Mouse (Mus musculus) MEL (cell line): ENCODE data around the gene Atp2c1. TPM values are rescaled to one million over a fixed set of nuclear protein-coding genes. Genes with fewer than 3 reads are reported as not detected.

ENCODE experiments used
- DNase-seq: peaks from one replicate; pipeline ENCODE4 v3.0.0; 2011; ENCODE audit warnings: low read depth, low spot score
- H3K27ac ChIP-seq: 2 replicates; pipeline ENCODE4 v1.5.1; 2012; ENCODE audit warnings: low read depth, mild to moderate bottlenecking, control low read depth, low read length, moderate library complexity; ENCODE audit not compliant: control insufficient read depth
- H3K27me3 ChIP-seq, 2 experiments: fragments of 150-350 bp in 1 of 2; sonication (generic) in 1 of 2; 2 replicates each; pipeline ENCODE4 v1.6.1; 2012; ENCODE audit warnings: low read length in 2 of 2, mild to moderate bottlenecking in 2 of 2, improper control_type of control experiment in 1 of 2, moderate library complexity in 1 of 2; ENCODE audit not compliant: insufficient read depth in 2 of 2, control insufficient read depth in 1 of 2
- H3K36me3 ChIP-seq, 2 experiments: 2 replicates each; pipeline ENCODE4 v1.6.1; 2012 to 2014; ENCODE audit warnings: low read length in 2 of 2, improper control_type of control experiment in 1 of 2, inconsistent platforms in 1 of 2, mild to moderate bottlenecking in 1 of 2; ENCODE audit not compliant: insufficient read depth in 2 of 2, control insufficient read depth in 1 of 2
- H3K4me1 ChIP-seq, 2 experiments: fragments of 150-350 bp in 1 of 2; sonication (generic) in 1 of 2; 2 replicates each; pipeline ENCODE4 v1.6.1; 2012; ENCODE audit warnings: low read length in 2 of 2, improper control_type of control experiment in 1 of 2, mild to moderate bottlenecking in 1 of 2; ENCODE audit not compliant: insufficient read depth in 2 of 2, control insufficient read depth in 1 of 2
- H3K4me3 ChIP-seq, 2 experiments: fragments of 150-350 bp in 1 of 2; sonication (generic) in 1 of 2; 2 replicates each; pipeline ENCODE4 v1.5.1; 2012; ENCODE audit warnings: low read depth in 2 of 2, low read length in 2 of 2, mild to moderate bottlenecking in 2 of 2, moderate library complexity in 2 of 2, control low read depth in 1 of 2, improper control_type of control experiment in 1 of 2; ENCODE audit not compliant: control insufficient read depth in 1 of 2, insufficient read depth in 1 of 2
- H3K79me2 ChIP-seq: 2 replicates; pipeline ENCODE4 v1.6.1; 2012; ENCODE audit warnings: mild to moderate bottlenecking, low read length, moderate library complexity; ENCODE audit not compliant: control insufficient read depth, poor library complexity, insufficient read depth
- H3K9ac ChIP-seq: 2 replicates; pipeline ENCODE4 v1.6.1; 2012; ENCODE audit warnings: low read depth, mild to moderate bottlenecking, control low read depth, low read length, moderate library complexity; ENCODE audit not compliant: control insufficient read depth, poor library complexity, severe bottlenecking
- H3K9me3 ChIP-seq: fragments of 150-350 bp; sonication (generic); replicated peaks from 2 replicates; pipeline ENCODE4 v1.6.1; 2012; ENCODE audit warnings: mild to moderate bottlenecking, low read length, improper control_type of control experiment, moderate library complexity; ENCODE audit not compliant: insufficient read depth
- BHLHE40 ChIP-seq: IDR thresholded peaks from 2 replicates; pipeline ENCODE4 v1.6.1; 2012; ENCODE audit warnings: low read depth, mild to moderate bottlenecking, inconsistent platforms, low read length, improper control_type of control experiment, borderline replicate concordance
- CHD1 ChIP-seq: IDR thresholded peaks from 2 replicates; pipeline ENCODE4 v1.6.1; 2012; ENCODE audit warnings: low read depth, mild to moderate bottlenecking, inconsistent platforms, low read length, improper control_type of control experiment
- CHD2 ChIP-seq: IDR thresholded peaks from 2 replicates; pipeline ENCODE4 v1.6.1; 2011; ENCODE audit warnings: low read length, improper control_type of control experiment
- E2F4 ChIP-seq: IDR thresholded peaks from 2 replicates; pipeline ENCODE4 v1.6.1; 2011; ENCODE audit warnings: low read depth, low read length, improper control_type of control experiment, borderline replicate concordance
- ELF1 ChIP-seq: IDR thresholded peaks from 2 replicates; pipeline ENCODE4 v1.6.1; 2014; ENCODE audit warnings: low read depth, mild to moderate bottlenecking, inconsistent platforms, low read length, improper control_type of control experiment, moderate library complexity
- GATA1 ChIP-seq: IDR thresholded peaks from 2 replicates; pipeline ENCODE4 v1.6.1; 2011; ENCODE audit warnings: low read depth, low read length, improper control_type of control experiment
- JUND ChIP-seq: IDR thresholded peaks from 2 replicates; pipeline ENCODE4 v1.6.1; 2011; ENCODE audit warnings: low read depth, mild to moderate bottlenecking, improper control_type of control experiment, low read length
- MAFK ChIP-seq: IDR thresholded peaks from 2 replicates; pipeline ENCODE4 v1.6.1; 2011; ENCODE audit warnings: low read depth, mild to moderate bottlenecking, low read length, improper control_type of control experiment, borderline replicate concordance
- MAZ ChIP-seq: IDR thresholded peaks from 2 replicates; pipeline ENCODE4 v1.6.1; 2012; ENCODE audit warnings: low read depth, mild to moderate bottlenecking, inconsistent platforms, low read length, improper control_type of control experiment
- MEF2A ChIP-seq: IDR thresholded peaks from 2 replicates; pipeline ENCODE4 v1.6.1; 2014; ENCODE audit warnings: low read depth, mild to moderate bottlenecking, inconsistent platforms, low read length, improper control_type of control experiment; ENCODE audit not compliant: poor library complexity, insufficient replicate concordance, severe bottlenecking; ENCODE audit errors: extremely low read depth
- MYB ChIP-seq: IDR thresholded peaks from 2 replicates; pipeline ENCODE4 v1.6.1; 2011; ENCODE audit warnings: mild to moderate bottlenecking, low read depth, low read length, improper control_type of control experiment
- MYC ChIP-seq: IDR thresholded peaks from 2 replicates; pipeline ENCODE4 v1.6.1; 2011; ENCODE audit warnings: low read depth, mild to moderate bottlenecking, low read length, improper control_type of control experiment, moderate library complexity
- POLR2AphosphoS5 ChIP-seq: IDR thresholded peaks from 2 replicates; pipeline ENCODE4 v1.6.1; 2012; ENCODE audit warnings: low read depth, borderline replicate concordance, mild to moderate bottlenecking, inconsistent platforms, low read length, moderate library complexity, mixed read lengths
- SMC3 ChIP-seq: IDR thresholded peaks from 2 replicates; pipeline ENCODE4 v1.6.1; 2011; ENCODE audit warnings: low read depth, low read length, improper control_type of control experiment
- USF2 ChIP-seq, 2 experiments: IDR thresholded peaks; 2 replicates each; pipeline ENCODE4 v1.6.1; 2011 to 2012; ENCODE audit warnings: improper control_type of control experiment in 2 of 2, low read length in 2 of 2, borderline replicate concordance in 1 of 2, inconsistent platforms in 1 of 2, low read depth in 1 of 2, mild to moderate bottlenecking in 1 of 2; ENCODE audit not compliant: insufficient read depth in 1 of 2
- ZMIZ1 ChIP-seq: IDR thresholded peaks from 2 replicates; pipeline ENCODE4 v1.6.1; 2012; ENCODE audit warnings: low read depth, mild to moderate bottlenecking, inconsistent platforms, low read length, improper control_type of control experiment, moderate library complexity
- polyA plus RNA-seq, 2 experiments: library from polyadenylated mRNA; stranded (reverse) in 1 of 2; unstranded in 1 of 2; fragments of >175 nt in 1 of 2; fragments of >200 nt in 1 of 2; gene quantifications; 2 replicates each; pipeline versions ENCODE4 v1.2.1 to v1.2.4; 2012; ENCODE audit warnings: low replicate concordance in 2 of 2, low read depth in 1 of 2; ENCODE audit not compliant: insufficient read length in 2 of 2, insufficient read depth in 1 of 2, missing spikeins in 1 of 2
- total RNA-seq: library from RNA; depleted of rRNA; stranded (reverse); fragments of 300-350 nt; gene quantifications from 2 replicates; pipeline ENCODE4 v1.2.3, GENCODE M21; 2012

The Atp2c1 gene
- total and polyA plus RNA-seq, 3 experiments, result 32.7 to 33.6 TPM; not detected in 1

DNA sequence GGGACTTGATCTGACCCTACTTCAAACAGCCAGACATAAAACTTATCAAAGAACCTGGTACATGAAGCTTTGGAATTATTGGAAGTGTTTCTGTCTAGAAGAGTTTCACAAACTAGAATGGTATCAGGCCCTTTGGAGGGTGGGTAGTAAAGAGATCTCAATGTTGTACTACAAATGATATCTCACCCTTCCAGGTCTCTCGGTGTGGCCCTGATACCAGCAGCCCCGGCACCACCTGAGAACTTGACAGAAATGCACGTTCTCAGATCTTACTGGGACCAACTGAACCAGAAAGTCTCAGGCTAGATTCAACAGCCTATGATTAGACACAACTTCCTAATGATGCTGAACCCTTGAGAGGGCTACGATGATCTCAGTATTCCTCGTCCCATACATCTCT is 23.4 kb downstream of the Atp2c1 start:
- Histone ChIP-seq H3K9me3 (no peaks in the 10 kb centered on the region), H3K27me3 (no peaks in the 10 kb centered on the region; a peak in 2 of 4 replicates)

DNA sequence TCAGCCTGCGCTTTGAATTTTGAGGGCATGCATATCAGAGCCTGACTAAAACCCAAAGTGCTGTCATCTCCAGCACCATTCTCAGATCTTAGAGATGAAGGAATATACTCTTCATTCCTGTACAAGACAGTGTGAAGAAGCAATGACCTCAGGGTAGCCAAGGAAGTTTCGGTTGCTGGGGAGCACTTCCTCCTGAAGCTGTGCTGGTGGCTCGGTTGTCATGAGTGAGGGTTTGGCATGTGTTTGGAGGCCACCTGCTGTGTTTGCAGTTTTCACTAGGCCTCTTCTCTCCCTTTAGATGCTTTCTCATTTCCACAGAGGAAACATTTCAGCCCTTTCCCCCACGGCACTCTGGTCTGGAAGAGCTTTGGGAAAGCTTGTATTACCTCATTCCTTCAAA is 24.7 kb downstream of the Atp2c1 start:
- Histone ChIP-seq H3K4me1 (no peaks in the 10 kb centered on the region), H3K4me3 (no peak overlapping the region), H3K36me3 (no peaks in the 10 kb centered on the region), H3K79me2 (no peaks in the 10 kb centered on the region), H3K27ac (no peak overlapping the region), H3K9ac (no peak overlapping the region), H3K27me3 (no peaks in the 10 kb centered on the region; a peak in 2 of 4 replicates), H3K9me3 (no peaks in the 10 kb centered on the region)
- DNase-seq, result no peak
- TF ChIP-seq CHD1 (no peak), CHD2 (no peak), SMC3 (no peak), E2F4 (no peak), JUND (no peak), ELF1 (no peak), GATA1 (no peak), POLR2AphosphoS5 (no peak), MEF2A (no peak), BHLHE40 (no peak), MYC (no peak), USF2 (IDR thresholded peaks at IDR 0.05; ENCODE audit: borderline replicate concordance in 1 of 2, insufficient read depth in 1 of 2, low read depth in 1 of 2, low read length in 2 of 2) (no peak), MYB (no peak), MAZ (no peak)

More for the DNA sequence above, 23.4 kb downstream of the Atp2c1 start:
- Histone ChIP-seq H3K4me1 (no peaks in the 10 kb centered on the region), H3K79me2 (no peaks in the 10 kb centered on the region), H3K27ac (no peak overlapping the region), H3K36me3 (no peaks in the 10 kb centered on the region), H3K9ac (no peak overlapping the region), H3K4me3 (no peak overlapping the region)
- no peak for DNase-seq
- TF ChIP-seq MAFK, result no peak
- TF ChIP-seq MYC, result no peak
- no peak for TF ChIP-seq ZMIZ1
- TF ChIP-seq SMC3, result no peak
